Mouse (Mus musculus): Measurements from ENCODE around the gene Hmx3. TPM values are rescaled to one million over a fixed set of nuclear protein-coding genes. Genes with fewer than 3 reads are reported as not detected.

Hmx3 gene
- polyA plus RNA-seq, 1 experiment from 2014 or later = not detected

GRCm38 (mm10) chr7:131551471-131551870, 8.8 kb downstream of the Hmx3 start:
- H3K9me3 ChIP-seq = no peaks in the 10 kb centered on the region
- H3K27ac ChIP-seq = no peak overlapping the region
- no peak overlapping the region for H3K4me3 ChIP-seq
- ATAC-seq (ENCODE audit: low FRiP score, low read depth) = no peak
- no peak overlapping the region for H3K4me2 ChIP-seq (replicated peaks)
- H3K4me1 ChIP-seq = peaks cover 24% of the 10 kb centered on the region
- H3K36me3 ChIP-seq = no peaks in the 10 kb centered on the region
- peaks cover 100% of the 10 kb centered on the region for H3K27me3 ChIP-seq
- H3K9ac ChIP-seq = no peak overlapping the region
- 0% methylated on average over 4 of the region's 4 CpGs for WGBS

DNA sequence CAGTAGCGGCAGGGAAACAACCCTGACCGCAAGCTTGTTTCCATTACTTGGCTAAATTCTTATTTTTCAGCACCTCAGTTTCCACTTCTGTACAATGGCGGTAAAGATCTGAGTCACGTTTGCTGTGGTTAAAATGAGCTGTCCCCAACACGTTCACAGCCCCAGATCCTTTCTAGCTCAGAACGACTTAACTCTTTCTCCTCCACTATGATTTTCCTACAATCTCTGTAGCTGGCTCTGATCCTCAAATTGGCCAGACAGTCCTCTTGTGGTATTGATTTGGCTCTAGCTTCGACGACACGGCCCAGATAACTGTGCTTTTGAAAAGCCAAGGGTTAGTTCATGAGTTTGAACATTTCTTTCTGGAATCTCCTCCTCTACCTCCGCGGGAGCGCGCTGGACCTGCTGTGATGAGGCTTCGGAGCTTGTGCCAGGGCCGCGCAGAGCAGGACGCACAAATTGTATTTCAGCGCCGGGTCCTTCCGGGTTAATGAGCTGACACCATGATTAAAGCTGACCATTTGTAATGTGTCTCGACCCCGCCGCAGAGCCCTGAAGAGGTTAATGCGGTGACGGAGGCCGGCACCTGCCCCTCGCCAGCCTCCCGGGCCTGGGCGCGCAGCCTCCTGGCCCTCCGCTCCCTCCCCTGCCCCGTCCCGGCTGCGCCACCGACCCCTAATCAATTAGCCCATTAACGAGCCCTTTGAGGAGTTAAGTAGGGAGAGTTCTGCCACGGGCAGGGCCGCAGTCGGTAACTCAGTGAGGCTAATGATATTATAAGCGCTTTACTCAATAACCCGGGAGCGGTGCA, 9.5 kb downstream of the Hmx3 start:
- 1% methylated on average over 42 of the region's 42 CpGs for WGBS
- no peak for ATAC-seq (ENCODE audit: low FRiP score, low read depth)
- no peak overlapping the region for H3K4me2 ChIP-seq (replicated peaks)
- H3K4me1 ChIP-seq = peaks cover 31% of the 10 kb centered on the region
- H3K9me3 ChIP-seq = no peaks in the 10 kb centered on the region
- no peak overlapping the region for H3K4me3 ChIP-seq
- peaks cover 100% of the 10 kb centered on the region for H3K27me3 ChIP-seq
- no peak overlapping the region for H3K27ac ChIP-seq
- no peak overlapping the region for H3K9ac ChIP-seq
- no peaks in the 10 kb centered on the region for H3K36me3 ChIP-seq

- no peak overlapping the region for H3K4me3 ChIP-seq
- H3K4me1 ChIP-seq = peaks cover 32% of the 10 kb centered on the region
- H3K36me3 ChIP-seq = no peaks in the 10 kb centered on the region
- ATAC-seq (ENCODE audit: low FRiP score, low read depth) = no peak
- WGBS = 1% methylated on average over 5 of the region's 5 CpGs
- no peaks in the 10 kb centered on the region for H3K9me3 ChIP-seq
- no peak overlapping the region for H3K9ac ChIP-seq
- peaks cover 100% of the 10 kb centered on the region for H3K27me3 ChIP-seq
- H3K27ac ChIP-seq = no peak overlapping the region
- H3K4me2 ChIP-seq (replicated peaks) = no peak overlapping the region
Observed at GRCm38 (mm10) chr7:131552781-131553180, 10.1 kb downstream of the Hmx3 start.

DNA sequence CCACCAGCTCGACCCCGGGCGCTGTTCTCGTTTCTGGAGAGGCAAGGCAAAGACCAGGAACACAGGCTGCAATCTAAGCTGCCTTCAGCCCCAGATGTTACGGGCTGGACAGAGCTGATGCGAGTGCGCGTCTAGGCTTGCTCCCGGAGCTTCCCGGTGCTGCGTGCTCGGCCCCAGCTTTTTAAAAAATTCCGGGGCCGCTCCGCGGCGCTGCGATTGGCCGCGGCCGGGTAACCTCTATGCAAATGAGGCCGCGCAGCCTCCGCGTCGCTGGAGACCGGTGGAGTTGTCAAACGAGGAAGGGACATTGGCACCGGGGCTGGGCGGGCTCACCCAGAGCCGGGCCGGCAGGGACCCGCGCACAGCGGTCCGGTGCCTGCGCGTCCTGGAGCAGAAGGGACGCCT, 11.1 kb downstream of the Hmx3 start:
- H3K4me1 ChIP-seq = peaks cover 32% of the 10 kb centered on the region
- whole genome bisulfite sequencing = under 1% methylated on average over 39 of the region's 39 CpGs
- H3K27me3 ChIP-seq = peaks cover 100% of the 10 kb centered on the region
- ATAC-seq (ENCODE audit: low FRiP score, low read depth) = peak; percentile 55; the same call in 1 of the 2 replicates
- no peak overlapping the region for H3K27ac ChIP-seq
- peak overlapping the region; percentile 40 for H3K4me3 ChIP-seq
- H3K9me3 ChIP-seq = no peaks in the 10 kb centered on the region
- no peak overlapping the region for H3K9ac ChIP-seq
- peak overlapping the region; percentile 66 for H3K4me2 ChIP-seq (replicated peaks)
- H3K36me3 ChIP-seq = no peaks in the 10 kb centered on the region

- Histone ChIP-seq H3K27me3 (peaks cover 100% of the 10 kb centered on the region), H3K9me3 (no peaks in the 10 kb centered on the region), H3K36me3 (no peaks in the 10 kb centered on the region), H3K4me2 (replicated peaks) (peak overlapping the region; percentile 66), H3K4me3 (peak overlapping the region; percentile 40), H3K9ac (no peak overlapping the region), H3K4me1 (peaks cover 32% of the 10 kb centered on the region), H3K27ac (no peak overlapping the region)
- WGBS = under 1% methylated on average over 45 of the region's 45 CpGs
- ATAC-seq (ENCODE audit: low FRiP score, low read depth) = no peak
Observed at GRCm38 (mm10) chr7:131554341-131555180, 11.9 kb downstream of the Hmx3 start.

- no peak for ATAC-seq (ENCODE audit: low FRiP score, low read depth)
- H3K4me3 ChIP-seq = peak overlapping the region; percentile 26
Observed at GRCm38 (mm10) chr7:131555301-131556081, 12.8 kb downstream of the Hmx3 start.

DNA sequence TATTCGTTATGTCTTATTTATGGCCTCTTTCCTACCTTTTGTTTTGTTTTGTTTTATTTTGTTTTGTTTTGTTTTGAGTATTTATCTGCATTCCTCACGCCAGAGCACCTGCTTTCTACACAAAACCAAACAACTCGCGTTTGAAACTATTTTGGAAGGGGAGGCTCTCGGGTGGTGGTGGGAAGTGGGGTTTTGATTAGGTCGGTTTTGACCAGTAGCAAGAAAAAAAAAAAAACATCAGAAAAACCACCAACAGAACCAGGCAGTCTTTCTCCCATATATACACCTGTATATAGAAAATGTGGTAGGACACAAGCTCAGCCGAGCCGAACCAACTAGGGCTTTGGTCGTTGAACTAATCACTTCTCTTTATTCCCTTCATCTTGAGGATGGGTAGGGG, 13.4 kb downstream of the Hmx3 start:
- H3K4me1 ChIP-seq = peaks cover 34% of the 10 kb centered on the region
- no peaks in the 10 kb centered on the region for H3K36me3 ChIP-seq
- no peak for ATAC-seq (ENCODE audit: low FRiP score, low read depth)
- WGBS = 2% methylated on average over 9 of the region's 9 CpGs
- H3K9ac ChIP-seq = no peak overlapping the region
- H3K4me2 ChIP-seq (replicated peaks) = peak overlapping the region; percentile 53
- no peak overlapping the region for H3K27ac ChIP-seq
- H3K9me3 ChIP-seq = no peaks in the 10 kb centered on the region
- H3K27me3 ChIP-seq = peaks cover 85% of the 10 kb centered on the region
- H3K4me3 ChIP-seq = no peak overlapping the region

More at GRCm38 (mm10) chr7:131555301-131556081, 12.8 kb downstream of the Hmx3 start:
- Histone ChIP-seq H3K4me1 (peaks cover 32% of the 10 kb centered on the region), H3K4me2 (replicated peaks) (peak overlapping the region; percentile 53), H3K27me3 (peaks cover 91% of the 10 kb centered on the region), H3K36me3 (no peaks in the 10 kb centered on the region), H3K9ac (no peak overlapping the region), H3K9me3 (no peaks in the 10 kb centered on the region), H3K27ac (no peak overlapping the region)
- WGBS = under 1% methylated on average over 68 of the region's 68 CpGs

DNA sequence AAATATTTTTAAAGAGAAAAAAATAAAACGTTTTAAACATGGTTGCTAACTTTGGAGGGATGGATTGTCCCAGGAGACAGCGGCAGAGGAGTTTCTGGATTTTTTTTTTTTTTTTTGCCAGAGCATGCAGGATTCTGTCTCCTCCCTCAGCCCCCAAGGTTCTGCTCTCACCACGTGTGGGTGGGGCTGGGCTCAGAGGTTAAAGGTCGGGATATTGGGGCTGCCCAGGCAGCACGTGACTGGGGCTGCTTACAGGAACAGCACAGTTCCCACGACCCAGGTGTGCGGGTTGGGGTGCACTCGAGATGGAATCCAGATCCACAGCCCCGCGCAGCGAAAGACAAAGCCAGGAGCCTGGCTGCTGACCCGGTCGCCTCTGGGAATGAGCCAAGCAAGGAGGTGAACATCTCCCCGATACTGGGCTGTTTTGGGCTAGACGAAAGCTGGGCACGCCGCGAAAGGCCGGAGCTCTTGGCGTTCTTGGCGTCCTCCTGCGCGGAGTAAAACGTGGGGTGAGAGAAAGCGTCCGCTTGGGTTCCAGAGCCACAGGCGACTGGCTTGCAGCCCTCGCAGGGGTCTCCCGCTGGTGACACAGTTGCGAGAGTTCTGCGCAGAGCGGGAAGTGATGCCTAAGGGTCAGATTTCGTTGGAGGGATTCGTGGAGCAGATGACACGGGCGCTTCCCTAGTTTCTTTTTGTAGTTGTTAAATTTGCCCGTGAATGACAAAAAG, 14.0 kb downstream of the Hmx3 start:
- H3K27me3 ChIP-seq = peaks cover 79% of the 10 kb centered on the region
- H3K27ac ChIP-seq = no peak overlapping the region
- H3K4me1 ChIP-seq = peaks cover 39% of the 10 kb centered on the region
- H3K9me3 ChIP-seq = no peaks in the 10 kb centered on the region
- H3K36me3 ChIP-seq = 0 out of 2 replicates have a peak, but pooled peaks cover under 1% of the 10 kb centered on the region
- H3K9ac ChIP-seq = no peak overlapping the region
- ATAC-seq (ENCODE audit: low FRiP score, low read depth) = no peak
- under 1% methylated on average over 37 of the region's 37 CpGs for WGBS
- peak overlapping the region; percentile 11; the same call in 1 of the 2 replicates for H3K4me3 ChIP-seq
- peak overlapping the region; percentile 3; the same call in 1 of the 2 replicates for H3K4me2 ChIP-seq (replicated peaks)

- no peak overlapping the region for H3K27ac ChIP-seq
- no peak overlapping the region for H3K4me3 ChIP-seq
- peaks cover 50% of the 10 kb centered on the region for H3K4me1 ChIP-seq
- H3K9me3 ChIP-seq = no peaks in the 10 kb centered on the region
- no peak overlapping the region for H3K4me2 ChIP-seq (replicated peaks)
- no peak overlapping the region for H3K9ac ChIP-seq
- peaks cover 10% of the 10 kb centered on the region for H3K36me3 ChIP-seq
- 42% methylated on average over 2 of the region's 2 CpGs for WGBS
- no peak for ATAC-seq (ENCODE audit: low FRiP score, low read depth)
- peaks cover 68% of the 10 kb centered on the region for H3K27me3 ChIP-seq
Observed at GRCm38 (mm10) chr7:131557751-131558150, 15.1 kb downstream of the Hmx3 start.

DNA sequence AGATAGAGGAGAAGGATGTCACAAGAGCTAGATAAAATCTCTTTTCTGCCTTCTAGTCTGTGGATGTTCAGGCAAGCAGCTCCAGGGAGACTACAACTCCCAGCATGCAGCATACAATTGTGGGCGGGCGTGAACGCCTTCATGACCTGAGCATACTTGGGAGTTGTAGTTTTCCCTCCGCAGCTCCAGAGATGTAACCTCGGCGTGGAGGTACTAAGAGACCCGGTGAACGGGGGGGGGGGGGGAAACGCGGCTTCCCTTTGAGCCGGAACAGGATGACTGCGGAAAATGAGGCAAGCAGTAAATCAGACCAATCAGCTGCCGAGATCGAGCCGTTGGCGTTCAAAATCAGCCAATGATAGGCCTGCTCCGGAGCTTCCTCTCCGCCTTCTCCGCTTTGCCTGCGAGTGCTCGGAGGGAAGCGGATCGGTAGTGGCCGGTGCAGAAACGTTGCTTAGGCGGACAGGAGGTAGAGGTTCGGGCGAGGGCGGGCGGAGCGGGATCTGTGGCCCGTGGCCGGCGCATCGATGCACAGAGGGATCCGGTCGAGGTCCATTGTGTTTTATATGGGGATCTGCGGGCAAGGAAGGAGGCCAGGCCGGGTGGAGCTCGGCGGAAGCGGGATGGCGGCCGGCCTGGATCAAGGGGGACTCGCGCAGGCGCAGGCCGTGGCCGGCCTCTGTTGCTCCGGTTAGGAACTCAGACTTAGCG, 17.5 kb downstream of the Hmx3 start, which contains the start of gene Bub3:
Gene Bub3 (plus strand): TSS at position 237 of the 711 bp plus-strand sequence.
- H3K27ac ChIP-seq = peak within 1 kb of the TSS; percentile 87; the same call in 1 of the 2 replicates
- peaks cover 41% of the 10 kb centered on the region for H3K4me1 ChIP-seq
- H3K9me3 ChIP-seq = no peaks in the 10 kb centered on the region
- peaks cover 44% of the 10 kb centered on the region for H3K27me3 ChIP-seq
- H3K4me3 ChIP-seq = peak within 1 kb of the TSS; percentile 80
- peak; percentile 96 for ATAC-seq (ENCODE audit: low FRiP score, low read depth)
- peak within 1 kb of the TSS; percentile 82 for H3K4me2 ChIP-seq (replicated peaks)
- peaks cover 30% of the 10 kb centered on the region for H3K36me3 ChIP-seq
- under 1% methylated on average over 46 of the region's 51 CpGs for WGBS
- peak within 1 kb of the TSS; percentile 89 for H3K9ac ChIP-seq

All from limb, embryonic 13.5 days (tissue).